Mouse (Mus musculus): ENCODE measurements around the gene Erp29. TPM values are rescaled to one million over a fixed set of nuclear protein-coding genes. Genes with fewer than 3 reads are reported as not detected.

The Erp29 gene
- total and polyA plus RNA-seq, 3 experiments: 204 to 258 (median 252) TPM

- Histone ChIP-seq H3K36me3 (replicated peaks in 1 of 2; ENCODE audit: control insufficient read depth in 1 of 2, insufficient read depth in 1 of 2, low read length in 1 of 2) (peaks cover 10 to 48% of the 10 kb centered on the region in 2 experiments), H3K4me1 (ENCODE audit: control insufficient read depth in 1 of 2, insufficient read depth in 2 of 2) (peaks cover 15 to 57% of the 10 kb centered on the region in 2 experiments; a peak in 3 of 4 replicates), H3K79me2 (replicated peaks; ENCODE audit: control insufficient read depth, extremely low read depth, insufficient read depth, poor library complexity, severe bottlenecking) (peaks cover 71% of the 10 kb centered on the region), H3K27ac (ENCODE audit: insufficient read depth, low read depth) (peak overlapping the region; percentile 33; the same call in 1 of the 2 replicates), H3K4me2 (ENCODE audit: insufficient read depth, low read depth, poor library complexity, severe bottlenecking) (peak overlapping the region; percentile 82), H3K9me3 (replicated peaks; ENCODE audit: low read length) (no peaks in the 10 kb centered on the region), H3K27me3 (replicated peaks) (no peaks in the 10 kb centered on the region), H3K4me3 (replicated peaks in 1 of 3; ENCODE audit: low read depth in 2 of 3, low read length in 2 of 3, poor library complexity in 1 of 3) (peak overlapping the region in 2 of 3 experiments; percentile 84), H3K9ac (ENCODE audit: insufficient read depth, low read depth) (peak overlapping the region; percentile 77)
- dilution Hi-C loops (cut with MboI; ENCODE audit: extremely low pct_ligation_motif_present, extremely low pct_unique_long_range_greater_than_20kb, low sequenced_read_pairs) (no loop called here), in situ Hi-C loops (cut with MboI; ENCODE audit: low pct_ligation_motif_present, low pct_unique_long_range_greater_than_20kb, low sequenced_read_pairs) (no loop called here)
- DNase-seq (ENCODE audit: extremely low read depth): peak; percentile 33
- TF ChIP-seq E2F4 (IDR thresholded peaks at IDR 0.05; ENCODE audit: insufficient replicate concordance, low read depth, low read length) (no peak), ETS1 (conservative IDR thresholded peaks at IDR 0.05; ENCODE audit: low read depth, low read length) (no peak), EP300 (IDR thresholded peaks at IDR 0.05; ENCODE audit: low read length) (no peak), RAD21 (IDR thresholded peaks at IDR 0.05; ENCODE audit: low read depth, low read length) (no peak), RCOR1 (conservative IDR thresholded peaks at IDR 0.05; ENCODE audit: low read depth, low read length) (no peak), JUND (conservative IDR thresholded peaks at IDR 0.05; ENCODE audit: low read depth, low read length) (no peak), MYC (IDR thresholded peaks at IDR 0.05; ENCODE audit: low read depth, low read length) (no peak), USF2 (conservative IDR thresholded peaks at IDR 0.05; ENCODE audit: low read depth, low read length) (no peak)
These were observed 52.2 kb downstream of the Erp29 start for GRCm38 (mm10) chr5:121400064-121400463.

- Histone ChIP-seq H3K9ac (ENCODE audit: insufficient read depth, low read depth) (peak overlapping the region; percentile 77), H3K4me2 (ENCODE audit: insufficient read depth, low read depth, poor library complexity, severe bottlenecking) (peak overlapping the region; percentile 82), H3K27me3 (replicated peaks) (no peaks in the 10 kb centered on the region), H3K36me3 (replicated peaks in 1 of 2; ENCODE audit: control insufficient read depth in 1 of 2, insufficient read depth in 1 of 2, low read length in 1 of 2) (peaks cover 10 to 47% of the 10 kb centered on the region in 2 experiments), H3K4me3 (replicated peaks in 1 of 3; ENCODE audit: low read depth in 2 of 3, low read length in 2 of 3, poor library complexity in 1 of 3) (peak overlapping the region in 2 of 3 experiments; percentile 84), H3K27ac (ENCODE audit: insufficient read depth, low read depth) (peak overlapping the region; percentile 33; the same call in 1 of the 2 replicates), H3K9me3 (replicated peaks; ENCODE audit: low read length) (no peaks in the 10 kb centered on the region), H3K79me2 (replicated peaks; ENCODE audit: control insufficient read depth, extremely low read depth, insufficient read depth, poor library complexity, severe bottlenecking) (peaks cover 66% of the 10 kb centered on the region), H3K4me1 (ENCODE audit: control insufficient read depth in 1 of 2, insufficient read depth in 2 of 2) (peaks cover 15 to 54% of the 10 kb centered on the region in 2 experiments; a peak in 3 of 4 replicates)
- in situ Hi-C loops (cut with MboI; ENCODE audit: low pct_ligation_motif_present, low pct_unique_long_range_greater_than_20kb, low sequenced_read_pairs) (no loop called here), dilution Hi-C loops (cut with MboI; ENCODE audit: extremely low pct_ligation_motif_present, extremely low pct_unique_long_range_greater_than_20kb, low sequenced_read_pairs) (no loop called here)
- no peak for DNase-seq (ENCODE audit: extremely low read depth)
- TF ChIP-seq IRF4 (IDR thresholded peaks at IDR 0.05; ENCODE audit: low read depth, low read length): no peak
- TF ChIP-seq UBTF (IDR thresholded peaks at IDR 0.05; ENCODE audit: low read depth, low read length): no peak
- TF ChIP-seq CHD2 (IDR thresholded peaks at IDR 0.05; ENCODE audit: low read length): no peak
- no peak for TF ChIP-seq CHD1 (IDR thresholded peaks at IDR 0.05; ENCODE audit: low read depth, low read length)
- no peak for TF ChIP-seq MAZ (IDR thresholded peaks at IDR 0.05; ENCODE audit: low read depth, low read length)
- TF ChIP-seq NELFE (IDR thresholded peaks at IDR 0.05; ENCODE audit: low read depth, low read length): no peak
- TF ChIP-seq MAFK (IDR thresholded peaks at IDR 0.05; ENCODE audit: insufficient replicate concordance, low read length): no peak
- no peak for TF ChIP-seq CTCF (conservative IDR thresholded peaks at IDR 0.05 in 1 of 2, IDR thresholded peaks at IDR 0.05 in 1 of 2; ENCODE audit: low read depth in 2 of 2, low read length in 2 of 2)
- no peak for TF ChIP-seq ETS1 (conservative IDR thresholded peaks at IDR 0.05; ENCODE audit: low read depth, low read length)
- TF ChIP-seq ZKSCAN1 (IDR thresholded peaks at IDR 0.05; ENCODE audit: borderline replicate concordance, low read depth, low read length): no peak
- TF ChIP-seq KAT2A (IDR thresholded peaks at IDR 0.05; ENCODE audit: insufficient replicate concordance, low read length): no peak
- no peak for TF ChIP-seq PAX5 (IDR thresholded peaks at IDR 0.05; ENCODE audit: low read length)
- no peak for TF ChIP-seq RAD21 (IDR thresholded peaks at IDR 0.05; ENCODE audit: low read depth, low read length)
- TF ChIP-seq ELF1 (IDR thresholded peaks at IDR 0.05; ENCODE audit: low read depth, low read length): no peak
- TF ChIP-seq JUN (IDR thresholded peaks at IDR 0.05; ENCODE audit: insufficient read depth, low read depth, low read length): no peak
- no peak for TF ChIP-seq NRF1 (IDR thresholded peaks at IDR 0.05; ENCODE audit: low read depth, low read length)
- no peak for TF ChIP-seq HCFC1 (IDR thresholded peaks at IDR 0.05; ENCODE audit: low read depth, low read length)
- TF ChIP-seq SIN3A (IDR thresholded peaks at IDR 0.05; ENCODE audit: low read length): no peak
These were observed 52.8 kb downstream of the Erp29 start for GRCm38 (mm10) chr5:121399540-121399939.
